Mouse (Mus musculus) myocyte (in vitro differentiated cells): ENCODE results near the gene Tmem203. TPM values are rescaled to one million over a fixed set of nuclear protein-coding genes. Genes with fewer than 3 reads are reported as not detected.

Experiments used
- H3K27me3 ChIP-seq: one replicate; pipeline ENCODE4 v1.6.1; 2011; ENCODE audit not compliant: control insufficient read depth, insufficient read depth, insufficient read length
- H3K36me3 ChIP-seq: one replicate; pipeline ENCODE4 v1.6.1; 2011; ENCODE audit not compliant: control insufficient read depth, insufficient read depth
- H3K4me2 ChIP-seq: one replicate; pipeline ENCODE4 v1.6.1; 2011; ENCODE audit warnings: low read depth, control low read depth
- H3K4me3 ChIP-seq: one replicate; pipeline ENCODE4 v1.5.1; 2011; ENCODE audit warnings: mild to moderate bottlenecking, control low read depth, moderate library complexity
- H3K79me2 ChIP-seq: one replicate; pipeline ENCODE4 v1.6.1; 2011; ENCODE audit not compliant: control insufficient read depth, insufficient read depth
- H3ac ChIP-seq: one replicate; pipeline ENCODE4 v1.6.1; 2011; ENCODE audit not compliant: control insufficient read depth, insufficient read length
- CEBPB ChIP-seq: IDR thresholded peaks from 2 replicates; pipeline ENCODE4 v1.6.1; 2011; ENCODE audit warnings: mild to moderate bottlenecking, moderate library complexity; ENCODE audit not compliant: poor library complexity, insufficient read depth, severe bottlenecking
- E2F4 ChIP-seq: IDR thresholded peaks from one replicate; pipeline ENCODE4 v1.6.1; 2011; ENCODE audit warnings: mild to moderate bottlenecking, control low read depth, moderate library complexity; ENCODE audit not compliant: insufficient read depth
- MAX ChIP-seq: IDR thresholded peaks from one replicate; pipeline ENCODE4 v1.6.1; 2011; ENCODE audit warnings: low read depth, mild to moderate bottlenecking, control low read depth
- MYOD1 ChIP-seq, 3 experiments: IDR thresholded peaks; one replicate each; pipeline ENCODE4 v1.6.1; 2011; ENCODE audit warnings: control low read depth in 2 of 3, low read depth in 2 of 3, mild to moderate bottlenecking in 2 of 3, moderate library complexity in 1 of 3; ENCODE audit not compliant: insufficient read length in 2 of 3, control insufficient read depth in 1 of 3
- MYOG ChIP-seq, 3 experiments: IDR thresholded peaks; one replicate each; pipeline ENCODE4 v1.6.1; 2011; ENCODE audit warnings: control low read depth in 2 of 3, low read depth in 2 of 3, mild to moderate bottlenecking in 2 of 3; ENCODE audit not compliant: insufficient read length in 2 of 3, control insufficient read depth in 1 of 3, insufficient read depth in 1 of 3
- POLR2A ChIP-seq: IDR thresholded peaks from one replicate; pipeline ENCODE4 v1.6.1; 2011; ENCODE audit warnings: low read depth, mild to moderate bottlenecking, control low read depth, moderate library complexity; ENCODE audit not compliant: insufficient read length
- POLR2AphosphoS2 ChIP-seq: IDR thresholded peaks from one replicate; pipeline ENCODE4 v1.6.1; 2011; ENCODE audit warnings: low read depth, control low read depth; ENCODE audit not compliant: insufficient read length
- REST ChIP-seq: IDR thresholded peaks from one replicate; pipeline ENCODE4 v1.6.1; 2011; ENCODE audit warnings: mild to moderate bottlenecking, control low read depth, moderate library complexity; ENCODE audit not compliant: insufficient read depth, insufficient read length
- SRF ChIP-seq: IDR thresholded peaks from one replicate; pipeline ENCODE4 v1.6.1; 2011; ENCODE audit warnings: low read depth; ENCODE audit not compliant: control insufficient read depth, insufficient read length
- TCF12 ChIP-seq: IDR thresholded peaks from one replicate; pipeline ENCODE4 v1.6.1; 2011; ENCODE audit warnings: mild to moderate bottlenecking, control low read depth; ENCODE audit not compliant: poor library complexity, insufficient read depth, severe bottlenecking
- TCF3 ChIP-seq: IDR thresholded peaks from one replicate; pipeline ENCODE4 v1.6.1; 2011; ENCODE audit warnings: low read depth, control low read depth; ENCODE audit not compliant: insufficient read length
- USF1 ChIP-seq: IDR thresholded peaks from one replicate; pipeline ENCODE4 v1.6.1; 2011; ENCODE audit warnings: low read depth, mild to moderate bottlenecking, control low read depth, moderate library complexity
- polyA plus RNA-seq: library from polyadenylated mRNA; unstranded; fragments of >200 nt; fragmentation: generic; extraction: Trizol; gene quantifications from one replicate; pipeline ENCODE4 v1.2.1, GENCODE M21; 2012; ENCODE audit warnings: missing spikeins

The Tmem203 gene
- polyA plus RNA-seq, 1 experiment, result 47.2 TPM

DNA sequence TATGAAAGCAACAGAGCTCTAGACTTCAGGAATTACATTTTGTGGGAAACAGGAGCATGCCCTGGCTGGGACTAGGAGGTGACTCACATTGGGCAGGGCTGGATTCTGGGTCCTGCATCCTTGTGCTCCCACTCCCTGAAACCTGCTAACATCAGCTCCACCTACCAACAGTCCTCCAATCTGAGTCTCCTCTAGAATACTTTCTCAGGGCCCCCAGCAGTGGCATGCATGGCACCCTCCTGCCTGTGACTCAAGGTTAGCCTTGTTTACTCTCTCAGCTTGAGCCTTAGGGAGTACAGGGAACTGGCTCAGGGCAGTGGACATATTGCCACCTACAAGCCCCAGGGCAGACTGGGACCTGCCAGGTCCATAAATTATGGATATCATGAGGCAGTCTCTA is 17.1 kb upstream of the Tmem203 start:
- Histone ChIP-seq H3K4me2 (no peak overlapping the region), H3ac (no peak overlapping the region), H3K27me3 (peaks cover 54% of the 10 kb centered on the region), H3K36me3 (no peaks in the 10 kb centered on the region), H3K4me3 (no peak overlapping the region), H3K79me2 (no peaks in the 10 kb centered on the region)
- no peak for TF ChIP-seq MYOD1 (IDR thresholded peaks at IDR 0.05; ENCODE audit: control insufficient read depth in 1 of 3, insufficient read length in 2 of 3, low read depth in 2 of 3)
- no peak for TF ChIP-seq POLR2A
- TF ChIP-seq MAX, result no peak
- TF ChIP-seq REST, result no peak
- TF ChIP-seq E2F4, result no peak
- TF ChIP-seq SRF, result no peak
- TF ChIP-seq TCF12, result no peak
- no peak for TF ChIP-seq TCF3
- TF ChIP-seq POLR2AphosphoS2, result no peak
- no peak for TF ChIP-seq MYOG (IDR thresholded peaks at IDR 0.05; ENCODE audit: control insufficient read depth in 1 of 3, insufficient read depth in 1 of 3, insufficient read length in 2 of 3, low read depth in 2 of 3)
- no peak for TF ChIP-seq USF1
- TF ChIP-seq CEBPB, result no peak

DNA sequence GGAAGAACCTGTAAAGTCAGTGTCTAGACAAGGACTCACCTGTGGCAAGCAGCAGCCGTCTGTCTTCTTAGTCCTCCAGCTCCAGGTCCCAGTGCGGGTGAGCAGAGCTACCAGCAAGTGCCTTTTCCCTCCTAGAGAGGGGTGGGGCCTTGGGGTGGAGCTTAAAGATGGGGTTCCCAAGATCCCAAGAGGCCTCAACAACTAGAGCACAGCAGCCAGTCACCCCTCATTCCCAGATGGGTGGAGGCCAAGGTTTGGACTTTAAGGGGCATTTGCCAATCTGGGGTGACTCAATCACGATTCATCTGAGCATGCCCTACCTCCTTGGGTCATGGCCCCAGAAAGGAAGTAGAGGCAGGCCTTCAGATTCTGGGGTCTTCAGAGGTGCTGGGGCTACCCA is 15.5 kb upstream of the Tmem203 start:
- Histone ChIP-seq H3K4me3 (no peak overlapping the region), H3ac (no peak overlapping the region), H3K79me2 (no peaks in the 10 kb centered on the region), H3K4me2 (no peak overlapping the region), H3K36me3 (no peaks in the 10 kb centered on the region), H3K27me3 (peaks cover 37% of the 10 kb centered on the region)
- no peak for TF ChIP-seq TCF12
- no peak for TF ChIP-seq USF1
- TF ChIP-seq MYOD1 (IDR thresholded peaks at IDR 0.05; ENCODE audit: control insufficient read depth in 1 of 3, insufficient read length in 2 of 3, low read depth in 2 of 3), result no peak
- TF ChIP-seq TCF3, result no peak
- no peak for TF ChIP-seq E2F4
- no peak for TF ChIP-seq REST
- TF ChIP-seq SRF, result no peak

DNA sequence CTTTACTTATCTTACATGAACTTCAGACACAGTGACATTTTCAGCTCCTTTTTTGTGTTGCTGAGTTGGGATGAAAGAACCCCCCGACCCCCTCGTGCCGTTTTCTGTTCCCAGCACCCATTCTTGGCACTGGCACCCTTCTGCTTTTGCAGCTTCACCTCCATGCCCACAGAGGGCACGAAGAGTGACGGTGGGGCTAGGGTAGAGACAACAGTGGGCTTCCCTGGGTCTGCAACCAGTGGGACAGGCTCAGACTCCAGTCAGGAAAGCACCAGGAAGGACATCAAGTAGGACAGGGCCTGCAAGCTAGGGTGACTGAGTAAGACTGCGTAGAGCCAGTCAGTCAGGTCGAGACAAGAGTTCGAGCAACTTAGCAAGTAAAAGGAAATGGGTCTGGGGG is 14.9 kb upstream of the Tmem203 start:
- Histone ChIP-seq H3K27me3 (peaks cover 33% of the 10 kb centered on the region), H3K36me3 (no peaks in the 10 kb centered on the region), H3K79me2 (no peaks in the 10 kb centered on the region), H3ac (no peak overlapping the region), H3K4me2 (peak overlapping the region; percentile 65), H3K4me3 (no peak overlapping the region)
- TF ChIP-seq MYOD1 (IDR thresholded peaks at IDR 0.05; ENCODE audit: control insufficient read depth in 1 of 3, insufficient read length in 2 of 3, low read depth in 2 of 3) (no peak), SRF (no peak), MYOG (IDR thresholded peaks at IDR 0.05; ENCODE audit: control insufficient read depth in 1 of 3, insufficient read depth in 1 of 3, insufficient read length in 2 of 3, low read depth in 2 of 3) (no peak), POLR2A (no peak), MAX (no peak), USF1 (no peak), POLR2AphosphoS2 (no peak), TCF3 (no peak), CEBPB (no peak), TCF12 (no peak), E2F4 (no peak), REST (no peak)

DNA sequence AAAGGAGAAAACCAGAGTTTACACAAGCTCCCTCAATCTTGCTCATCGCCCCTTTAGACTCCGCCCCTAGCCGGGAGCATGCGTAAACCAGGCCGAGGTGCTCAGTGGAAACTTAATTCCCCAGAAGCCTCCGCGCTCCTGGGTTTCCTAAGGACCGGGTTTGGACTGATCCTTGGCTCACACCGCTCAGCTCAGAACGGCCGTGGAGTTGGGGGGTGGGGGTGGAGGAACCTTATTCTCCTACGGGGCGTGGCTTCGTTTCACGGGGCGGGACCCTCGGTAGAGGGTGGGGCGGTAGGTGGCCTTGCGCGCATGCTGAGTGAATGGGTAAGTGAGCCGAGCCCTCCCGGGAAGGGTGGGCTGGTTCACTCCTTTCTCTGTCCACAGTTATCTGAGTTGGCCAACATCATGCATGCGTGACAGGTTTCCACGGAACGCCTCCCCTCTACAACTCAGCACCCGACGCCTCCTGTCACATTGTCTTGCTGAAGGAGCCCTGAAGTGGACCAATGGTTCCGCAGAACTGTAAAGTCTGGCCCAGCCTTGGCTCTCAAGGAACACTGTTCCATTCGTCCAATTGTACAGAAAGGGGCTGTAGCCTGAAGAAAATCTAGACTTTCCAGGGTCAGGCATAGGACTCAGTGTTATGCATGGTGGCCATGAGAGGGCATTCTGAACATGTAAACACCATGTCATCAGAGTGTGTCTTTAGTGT is 14.4 kb upstream of the Tmem203 start:
- Histone ChIP-seq H3K79me2 (no peaks in the 10 kb centered on the region), H3K36me3 (no peaks in the 10 kb centered on the region), H3K4me2 (peak overlapping the region; percentile 65), H3K27me3 (peaks cover 27% of the 10 kb centered on the region), H3K4me3 (no peak overlapping the region), H3ac (no peak overlapping the region)
- TF ChIP-seq MYOG (IDR thresholded peaks at IDR 0.05; ENCODE audit: control insufficient read depth in 1 of 3, insufficient read depth in 1 of 3, insufficient read length in 2 of 3, low read depth in 2 of 3) (no peak), REST (no peak), SRF (no peak)

DNA sequence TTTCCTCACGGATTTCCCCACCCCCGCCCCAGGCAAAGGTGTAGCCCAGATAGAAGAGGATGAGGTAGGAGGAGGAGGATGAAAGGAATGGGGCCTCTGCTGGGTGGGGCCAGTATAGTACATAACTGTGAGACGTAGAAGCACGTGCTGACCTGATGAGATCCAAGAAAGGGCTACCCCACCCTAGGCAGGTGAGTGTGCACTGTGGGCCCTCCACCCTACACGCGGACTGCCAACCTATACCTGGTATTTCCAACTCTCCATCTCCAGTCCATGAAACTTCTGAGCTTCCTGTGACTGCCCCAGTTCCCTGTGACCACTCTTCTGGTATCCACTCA is 13.8 kb upstream of the Tmem203 start:
- TF ChIP-seq USF1 (no peak), POLR2AphosphoS2 (no peak), TCF12 (no peak)
- no peaks in the 10 kb centered on the region for H3K79me2 ChIP-seq
- no peak overlapping the region for H3ac ChIP-seq
- peaks cover 22% of the 10 kb centered on the region for H3K27me3 ChIP-seq
- peak overlapping the region; percentile 65 for H3K4me2 ChIP-seq
- H3K36me3 ChIP-seq, result no peaks in the 10 kb centered on the region
- H3K4me3 ChIP-seq, result no peak overlapping the region
